Mouse (Mus musculus): ENCODE data around the gene Gm7694. TPM values are rescaled to one million over a fixed set of nuclear protein-coding genes. Genes with fewer than 3 reads are reported as not detected.

The Gm7694 gene
- 5.1 TPM in 2 replicates for polyA plus RNA-seq (2016; fragmentation: Nextera tagmentation; extraction: Ambion mirVana)

- Histone ChIP-seq H3K27ac (no peak within 1 kb of the TSS), H3K9me3 (no peaks in the 10 kb centered on the region), H3K4me2 (no peak within 1 kb of the TSS), H3K4me1 (peaks cover 5% of the 10 kb centered on the region; the same call in 1 of the 2 replicates), H3K4me3 (replicated peaks) (no peak within 1 kb of the TSS), H3K27me3 (no peaks in the 10 kb centered on the region), H3K9ac (no peak within 1 kb of the TSS), H3K36me3 (replicated peaks) (0 out of 2 replicates have a peak, but pooled peaks cover 3% of the 10 kb centered on the region)
- 94% methylated on average over 4 of the region's 4 CpGs for whole genome bisulfite sequencing
- no peak for ATAC-seq (ENCODE audit: low FRiP score)
Observed at GRCm38 (mm10) chr1:170306232-170306631, at the start of gene Gm7694. Gene Gm7694 (minus strand): TSS chr1:170306332.

- no peak for ATAC-seq (ENCODE audit: low FRiP score)
- no peak overlapping the region for H3K9ac ChIP-seq
- 82% methylated on average over 3 of the region's 3 CpGs for WGBS
- H3K36me3 ChIP-seq (replicated peaks): no peaks in the 10 kb centered on the region
- no peak overlapping the region for H3K4me3 ChIP-seq (replicated peaks)
- H3K9me3 ChIP-seq: no peaks in the 10 kb centered on the region
- no peak overlapping the region for H3K27ac ChIP-seq
- no peaks in the 10 kb centered on the region for H3K4me1 ChIP-seq
- no peak overlapping the region for H3K4me2 ChIP-seq
- H3K27me3 ChIP-seq: no peaks in the 10 kb centered on the region
Observed at GRCm38 (mm10) chr1:170353335-170353734, 47.2 kb upstream of the Gm7694 start.

GRCm38 (mm10) chr1:170351080-170351479, 44.9 kb upstream of the Gm7694 start:
- ATAC-seq (ENCODE audit: low FRiP score): no peak
- Histone ChIP-seq H3K27me3 (no peaks in the 10 kb centered on the region), H3K27ac (no peak overlapping the region), H3K4me2 (no peak overlapping the region), H3K9ac (no peak overlapping the region), H3K4me3 (replicated peaks) (no peak overlapping the region), H3K36me3 (replicated peaks) (no peaks in the 10 kb centered on the region), H3K9me3 (no peaks in the 10 kb centered on the region), H3K4me1 (no peaks in the 10 kb centered on the region)

GRCm38 (mm10) chr1:170346266-170346665, 40.1 kb upstream of the Gm7694 start:
- Histone ChIP-seq H3K36me3 (replicated peaks) (no peaks in the 10 kb centered on the region), H3K4me1 (peaks cover 11% of the 10 kb centered on the region; the same call in 1 of the 2 replicates), H3K27ac (no peak overlapping the region), H3K4me3 (replicated peaks) (no peak overlapping the region), H3K4me2 (no peak overlapping the region), H3K27me3 (no peaks in the 10 kb centered on the region), H3K9ac (no peak overlapping the region), H3K9me3 (no peaks in the 10 kb centered on the region)
- ATAC-seq (ENCODE audit: low FRiP score): no peak
- WGBS: 74% methylated on average over 3 of the region's 3 CpGs

- no peak for ATAC-seq (ENCODE audit: low FRiP score)
- 98% methylated on average over 4 of the region's 4 CpGs for WGBS
- no peak overlapping the region for H3K4me2 ChIP-seq
- no peak overlapping the region for H3K4me3 ChIP-seq (replicated peaks)
- H3K9ac ChIP-seq: no peak overlapping the region
- no peak overlapping the region for H3K27ac ChIP-seq
- no peaks in the 10 kb centered on the region for H3K27me3 ChIP-seq
- no peaks in the 10 kb centered on the region for H3K36me3 ChIP-seq (replicated peaks)
- no peaks in the 10 kb centered on the region for H3K9me3 ChIP-seq
- peaks cover 11% of the 10 kb centered on the region; the same call in 1 of the 2 replicates for H3K4me1 ChIP-seq
Observed at GRCm38 (mm10) chr1:170343906-170344305, 37.8 kb upstream of the Gm7694 start.

GRCm38 (mm10) chr1:170343081-170343480, 36.9 kb upstream of the Gm7694 start:
- no peak overlapping the region for H3K27ac ChIP-seq
- no peak for ATAC-seq (ENCODE audit: low FRiP score)
- 49% methylated on average over 8 of the region's 8 CpGs for WGBS
- H3K4me1 ChIP-seq: peaks cover 11% of the 10 kb centered on the region; the same call in 1 of the 2 replicates
- H3K4me2 ChIP-seq: no peak overlapping the region
- H3K4me3 ChIP-seq (replicated peaks): no peak overlapping the region
- H3K36me3 ChIP-seq (replicated peaks): no peaks in the 10 kb centered on the region
- no peak overlapping the region for H3K9ac ChIP-seq
- H3K27me3 ChIP-seq: no peaks in the 10 kb centered on the region
- no peaks in the 10 kb centered on the region for H3K9me3 ChIP-seq

GRCm38 (mm10) chr1:170339943-170340342, 33.8 kb upstream of the Gm7694 start:
- Histone ChIP-seq H3K9ac (no peak overlapping the region), H3K4me1 (peaks cover 11% of the 10 kb centered on the region; the same call in 1 of the 2 replicates), H3K27ac (no peak overlapping the region), H3K27me3 (no peaks in the 10 kb centered on the region), H3K9me3 (no peaks in the 10 kb centered on the region), H3K4me3 (replicated peaks) (no peak overlapping the region), H3K36me3 (replicated peaks) (no peaks in the 10 kb centered on the region), H3K4me2 (no peak overlapping the region)
- 90% methylated on average over 3 of the region's 3 CpGs for WGBS
- ATAC-seq (ENCODE audit: low FRiP score): no peak

GRCm38 (mm10) chr1:170332775-170333174, 26.6 kb upstream of the Gm7694 start:
- H3K9ac ChIP-seq: no peak overlapping the region
- 66% methylated on average over 4 of the region's 4 CpGs for WGBS
- ATAC-seq (ENCODE audit: low FRiP score): no peak

GRCm38 (mm10) chr1:170331926-170332325, 25.8 kb upstream of the Gm7694 start:
- 73% methylated on average over 6 of the region's 6 CpGs for WGBS

More at GRCm38 (mm10) chr1:170332775-170333174, 26.6 kb upstream of the Gm7694 start:
- H3K27me3 ChIP-seq: no peaks in the 10 kb centered on the region
- H3K9me3 ChIP-seq: no peaks in the 10 kb centered on the region
- no peak overlapping the region for H3K27ac ChIP-seq
- no peak overlapping the region for H3K4me2 ChIP-seq
- no peaks in the 10 kb centered on the region; the same call in 1 of the 2 replicates for H3K4me1 ChIP-seq
- no peaks in the 10 kb centered on the region; the same call in 1 of the 2 replicates for H3K36me3 ChIP-seq (replicated peaks)
- H3K4me3 ChIP-seq (replicated peaks): no peak overlapping the region

GRCm38 (mm10) chr1:170325277-170325676, 19.1 kb upstream of the Gm7694 start:
- Histone ChIP-seq H3K36me3 (replicated peaks) (peaks cover 2% of the 10 kb centered on the region; the same call in 1 of the 2 replicates), H3K4me3 (replicated peaks) (no peak overlapping the region), H3K9ac (no peak overlapping the region), H3K4me2 (no peak overlapping the region), H3K27me3 (no peaks in the 10 kb centered on the region), H3K9me3 (no peaks in the 10 kb centered on the region), H3K27ac (no peak overlapping the region), H3K4me1 (no peaks in the 10 kb centered on the region; the same call in 1 of the 2 replicates)
- WGBS: 90% methylated on average over 4 of the region's 4 CpGs
- ATAC-seq (ENCODE audit: low FRiP score): no peak

More at GRCm38 (mm10) chr1:170331926-170332325, 25.8 kb upstream of the Gm7694 start:
- no peaks in the 10 kb centered on the region for H3K9me3 ChIP-seq
- no peak overlapping the region for H3K4me2 ChIP-seq
- no peaks in the 10 kb centered on the region; the same call in 1 of the 2 replicates for H3K36me3 ChIP-seq (replicated peaks)
- H3K9ac ChIP-seq: no peak overlapping the region
- H3K27me3 ChIP-seq: no peaks in the 10 kb centered on the region
- H3K4me3 ChIP-seq (replicated peaks): no peak overlapping the region
- no peaks in the 10 kb centered on the region; the same call in 1 of the 2 replicates for H3K4me1 ChIP-seq
- ATAC-seq (ENCODE audit: low FRiP score): no peak
- no peak overlapping the region for H3K27ac ChIP-seq

- Histone ChIP-seq H3K9ac (no peak overlapping the region), H3K4me2 (no peak overlapping the region), H3K27ac (no peak overlapping the region), H3K36me3 (replicated peaks) (peaks cover 6% of the 10 kb centered on the region; the same call in 1 of the 2 replicates), H3K4me1 (no peaks in the 10 kb centered on the region), H3K27me3 (no peaks in the 10 kb centered on the region), H3K9me3 (no peaks in the 10 kb centered on the region), H3K4me3 (replicated peaks) (no peak overlapping the region)
- ATAC-seq (ENCODE audit: low FRiP score): no peak
- WGBS: 83% methylated on average over 1 of the region's 1 CpGs
Observed at GRCm38 (mm10) chr1:170324312-170324711, 18.2 kb upstream of the Gm7694 start.

- H3K9me3 ChIP-seq: no peaks in the 10 kb centered on the region
- no peak overlapping the region for H3K27ac ChIP-seq
- no peaks in the 10 kb centered on the region for H3K27me3 ChIP-seq
- H3K4me1 ChIP-seq: no peaks in the 10 kb centered on the region
- H3K9ac ChIP-seq: no peak overlapping the region
- WGBS: 92% methylated on average over 10 of the region's 10 CpGs
- peaks cover 15% of the 10 kb centered on the region for H3K36me3 ChIP-seq (replicated peaks)
- ATAC-seq (ENCODE audit: low FRiP score): no peak
- H3K4me2 ChIP-seq: no peak overlapping the region
- H3K4me3 ChIP-seq (replicated peaks): no peak overlapping the region
Observed at GRCm38 (mm10) chr1:170323001-170323400, 16.9 kb upstream of the Gm7694 start.

GRCm38 (mm10) chr1:170322046-170322445, 15.9 kb upstream of the Gm7694 start:
- 89% methylated on average over 2 of the region's 2 CpGs for WGBS
- no peak for ATAC-seq (ENCODE audit: low FRiP score)
- no peaks in the 10 kb centered on the region for H3K4me1 ChIP-seq
- no peak overlapping the region for H3K4me3 ChIP-seq (replicated peaks)
- H3K9ac ChIP-seq: no peak overlapping the region
- H3K27me3 ChIP-seq: no peaks in the 10 kb centered on the region
- no peak overlapping the region for H3K4me2 ChIP-seq
- H3K36me3 ChIP-seq (replicated peaks): peaks cover 19% of the 10 kb centered on the region
- no peaks in the 10 kb centered on the region for H3K9me3 ChIP-seq
- H3K27ac ChIP-seq: no peak overlapping the region
